Mouse (Mus musculus): ENCODE data around the gene M6pr.
A peak's percentile ranks its signal among the peaks of the same experiment; 100 is the strongest.

Gene M6pr

DNA sequence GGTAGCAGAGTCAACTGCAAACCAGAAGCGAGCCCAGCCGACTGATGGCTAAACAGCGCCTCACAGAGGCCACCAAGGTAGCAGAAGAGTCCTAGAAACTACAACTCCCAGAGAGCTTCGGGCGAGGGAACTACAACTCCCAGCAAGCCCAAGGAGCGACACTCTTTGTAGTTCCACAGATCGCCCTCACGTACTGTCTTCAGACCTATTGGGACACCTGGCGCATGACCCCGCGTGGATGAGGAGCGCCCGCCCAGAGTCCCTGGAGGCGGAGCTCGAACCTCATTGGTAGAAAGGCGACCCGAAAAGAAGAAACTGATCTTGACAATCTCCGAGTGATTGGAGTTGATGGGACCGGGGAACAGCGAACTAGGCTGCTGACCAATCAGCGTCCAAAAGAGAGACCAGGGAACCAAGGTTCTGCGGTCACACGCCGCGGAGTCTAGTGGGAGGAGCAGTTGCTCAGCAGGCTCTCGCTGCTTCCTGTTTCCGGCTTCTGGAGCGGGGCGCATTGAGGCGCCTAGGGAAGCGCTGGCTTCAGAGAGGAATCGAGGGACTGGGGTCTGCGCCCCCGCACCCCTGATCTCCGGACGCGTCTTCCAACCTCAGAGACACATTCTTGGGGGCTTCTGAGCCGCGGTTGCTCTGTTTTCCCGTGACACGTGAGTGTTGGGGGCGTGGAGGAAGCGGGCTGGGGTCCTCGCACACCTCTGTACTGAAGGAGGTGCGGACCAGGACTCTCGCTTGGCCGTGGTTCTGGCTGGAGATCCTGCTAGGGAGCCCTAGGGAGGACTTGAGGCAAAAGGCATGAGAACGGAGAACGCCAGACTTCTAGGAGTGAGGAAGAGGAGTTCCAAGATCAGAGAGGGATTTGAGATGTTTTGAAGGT, at the start of gene M6pr:
TSS of gene M6pr (plus strand) at position 216 of the 889 bp plus-strand sequence.
- DNase-seq = peak; percentile 99

DNA sequence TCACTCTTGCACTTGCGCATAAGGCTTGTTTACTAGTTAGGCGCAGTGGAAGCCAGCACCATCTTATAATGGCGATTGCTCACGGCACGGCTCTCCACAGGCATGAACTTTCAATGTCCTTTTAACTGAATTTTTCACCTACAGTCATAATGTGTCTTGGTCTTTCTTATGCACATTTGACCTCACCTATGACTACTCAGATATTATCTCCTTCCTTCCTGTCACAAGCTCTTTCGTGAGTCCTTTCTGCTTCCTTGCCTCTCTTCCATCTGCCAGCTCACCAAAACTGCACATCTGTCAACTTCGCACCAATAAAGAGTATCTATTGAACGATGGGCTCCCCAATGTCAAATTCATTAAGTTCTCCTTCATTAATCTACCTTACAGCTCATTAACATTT, 46.0 kb upstream of the M6pr start:
- DNase-seq = no peak

DNA sequence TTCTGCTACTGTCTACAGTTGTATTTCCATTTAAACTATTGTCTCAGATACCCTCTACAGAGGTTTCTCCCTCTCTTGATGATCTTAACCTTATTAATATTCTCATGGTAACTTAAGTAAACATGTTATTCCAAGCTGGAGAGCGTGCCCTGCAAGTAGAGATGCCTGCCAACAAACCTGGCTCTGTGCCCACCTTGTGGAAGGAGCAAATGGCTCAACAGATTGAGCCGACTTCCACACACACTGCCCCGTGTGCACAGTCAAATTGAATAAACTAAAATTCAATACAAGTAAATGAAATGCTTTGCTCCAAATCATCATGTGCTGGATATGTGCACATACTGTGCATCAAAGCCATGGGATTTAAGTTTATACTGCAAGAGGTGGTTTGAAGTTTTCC, 40.0 kb upstream of the M6pr start:
- DNase-seq = peak; percentile 90

DNA sequence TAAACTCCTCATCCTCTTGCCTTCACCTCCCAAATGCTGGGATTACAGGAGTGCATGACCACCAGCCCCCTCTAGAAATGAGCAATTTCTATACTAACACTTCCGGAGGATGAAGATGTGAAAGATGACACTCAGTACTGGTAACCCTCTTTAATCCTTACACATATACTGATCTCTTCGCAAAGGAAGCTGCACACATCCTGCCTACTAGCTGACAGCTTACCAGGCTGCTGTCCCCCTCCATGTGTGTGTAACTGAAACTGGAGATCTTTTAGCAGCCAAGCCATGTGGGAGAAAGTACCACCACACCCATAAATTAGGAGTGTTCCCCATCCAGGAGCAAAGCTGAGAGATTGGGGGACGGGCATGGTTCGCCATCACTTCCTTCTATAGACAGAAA, 39.4 kb upstream of the M6pr start:
- DNase-seq = no peak

DNA sequence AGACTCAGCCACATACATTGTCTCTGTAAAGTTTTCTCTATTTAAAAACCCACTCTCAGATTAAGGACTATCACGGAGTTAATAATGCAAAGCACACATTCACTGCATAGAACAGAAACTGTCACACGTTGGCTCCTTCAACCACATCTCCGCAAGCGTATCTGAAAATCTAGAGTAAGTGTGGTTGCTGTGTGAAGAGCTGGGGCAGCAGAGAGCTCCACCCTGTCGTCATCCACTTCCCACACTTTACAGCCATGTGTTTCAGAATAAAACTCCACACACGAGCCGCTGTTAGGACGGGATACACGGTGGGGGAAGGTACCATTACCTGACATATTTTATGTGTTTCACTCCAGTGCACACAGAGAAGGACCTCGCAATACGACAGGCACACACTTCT, 38.4 kb upstream of the M6pr start:
- no peak for DNase-seq

DNA sequence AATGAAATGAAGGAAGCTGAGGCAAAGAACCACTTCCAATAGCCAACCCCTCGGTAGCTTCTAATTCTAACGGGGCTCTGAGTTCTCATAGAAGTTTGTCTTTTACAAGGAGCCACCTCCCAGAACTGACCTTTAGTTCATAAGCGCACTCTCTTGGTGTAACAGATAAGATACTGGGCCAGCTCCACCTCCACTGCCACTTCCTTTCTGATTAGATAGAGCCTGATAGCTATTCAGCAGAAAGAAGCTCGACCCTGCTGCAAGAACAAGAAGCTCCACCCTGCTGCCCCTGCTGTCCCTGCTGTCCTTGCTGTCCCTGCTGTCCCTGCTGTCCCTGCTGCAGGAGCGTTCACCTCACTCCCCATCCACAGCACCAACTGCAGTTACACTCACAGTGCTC, 34.0 kb upstream of the M6pr start:
- no peak for DNase-seq

DNA sequence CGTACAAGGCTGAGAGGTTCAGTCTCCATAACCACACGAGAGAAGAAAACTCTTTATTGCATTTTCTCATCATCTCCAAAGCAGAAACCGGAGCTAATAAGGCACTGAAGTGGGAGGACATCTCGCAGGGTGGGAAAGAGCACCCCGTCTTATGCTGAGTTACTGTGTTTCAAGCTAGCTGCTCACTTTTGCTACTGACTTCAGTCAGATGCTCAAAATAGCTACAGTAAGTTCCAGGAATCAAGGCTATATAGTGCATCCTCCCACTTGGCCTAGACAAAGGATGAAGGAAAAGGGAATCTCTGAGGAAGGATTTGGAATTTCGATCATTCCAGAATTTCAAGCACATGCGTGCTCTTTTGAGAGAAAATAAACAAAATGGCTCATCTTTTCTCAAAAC, 32.0 kb upstream of the M6pr start:
- no peak for DNase-seq

DNA sequence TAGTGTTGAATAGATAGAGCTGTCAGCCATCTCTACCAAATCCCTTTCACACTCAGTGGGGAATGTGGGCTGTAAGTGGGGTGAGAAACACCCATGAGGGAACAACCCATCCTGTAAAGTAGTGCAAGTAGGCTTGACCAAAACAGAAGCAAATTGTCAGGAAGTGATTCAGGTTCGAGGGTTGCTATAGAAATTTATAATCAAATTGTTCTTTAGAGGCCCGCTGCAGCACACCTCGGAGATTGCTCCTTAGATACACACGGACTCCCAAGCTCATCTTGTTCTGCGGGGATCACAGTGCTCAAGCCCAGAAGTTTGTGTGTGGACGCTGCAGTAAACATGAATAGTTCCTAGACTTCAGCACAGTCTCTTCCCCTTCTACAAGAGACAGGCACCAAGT, 25.7 kb upstream of the M6pr start, which contains the start of gene Klrg1:
TSS of gene Klrg1 (minus strand) at position 101 of the 400 bp plus-strand sequence.
- DNase-seq = no peak

DNA sequence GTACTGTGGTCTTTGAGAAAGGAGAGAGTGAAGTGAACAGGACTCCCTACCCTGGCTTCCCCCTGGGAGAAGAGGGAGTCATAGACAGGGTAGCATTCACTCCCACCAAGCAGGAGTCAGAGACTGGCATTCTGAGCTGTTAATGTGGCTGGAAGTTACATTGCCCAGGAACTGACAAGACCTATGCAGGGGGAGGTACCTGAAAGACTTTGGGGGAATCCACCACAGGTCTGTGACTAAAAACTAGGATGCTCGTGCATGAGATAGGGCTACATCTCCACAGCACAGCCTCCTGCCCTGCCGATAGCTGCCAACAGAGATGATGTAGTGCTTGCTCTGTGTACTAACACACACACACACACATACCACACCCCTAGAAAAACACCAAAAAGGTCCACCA, 25.1 kb upstream of the M6pr start:
- no peak for DNase-seq

DNA sequence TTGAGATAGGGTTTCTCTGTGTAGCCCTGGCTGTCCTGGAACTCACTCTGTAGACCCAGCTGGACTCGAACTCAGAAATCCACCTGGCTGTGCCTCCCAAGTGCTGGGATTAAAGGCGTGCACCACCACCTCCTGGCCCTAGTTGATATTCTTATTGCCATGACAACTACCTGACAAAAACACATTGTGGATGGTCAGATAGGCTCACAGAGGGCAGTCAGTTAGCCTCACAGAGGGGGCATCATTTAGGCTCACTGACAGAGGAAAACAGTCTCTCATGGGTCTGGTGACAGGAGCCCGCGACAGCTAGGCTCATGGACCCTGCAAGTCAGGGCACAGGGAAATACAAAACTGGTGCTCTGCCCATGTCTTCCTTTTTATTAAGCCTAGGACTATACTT, 24.2 kb upstream of the M6pr start:
- DNase-seq = no peak

DNA sequence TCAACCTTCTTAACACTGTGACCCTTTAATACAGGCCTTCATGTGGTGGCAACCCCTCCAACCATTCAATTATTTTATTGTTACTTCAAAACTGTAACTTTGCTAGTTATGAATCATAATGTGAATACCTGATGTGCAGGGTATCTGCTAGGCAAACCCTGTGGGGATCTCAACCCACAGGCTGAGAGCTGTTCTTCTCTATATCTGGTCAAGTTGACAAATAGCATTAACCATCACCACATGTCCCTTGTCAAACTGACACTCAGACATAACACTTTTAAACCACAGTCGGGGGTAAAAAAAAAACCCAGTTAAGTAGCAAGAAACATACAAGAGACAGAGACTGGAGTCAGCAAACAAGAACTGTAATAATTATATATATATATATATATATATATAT, 23.7 kb upstream of the M6pr start:
- DNase-seq = no peak

DNA sequence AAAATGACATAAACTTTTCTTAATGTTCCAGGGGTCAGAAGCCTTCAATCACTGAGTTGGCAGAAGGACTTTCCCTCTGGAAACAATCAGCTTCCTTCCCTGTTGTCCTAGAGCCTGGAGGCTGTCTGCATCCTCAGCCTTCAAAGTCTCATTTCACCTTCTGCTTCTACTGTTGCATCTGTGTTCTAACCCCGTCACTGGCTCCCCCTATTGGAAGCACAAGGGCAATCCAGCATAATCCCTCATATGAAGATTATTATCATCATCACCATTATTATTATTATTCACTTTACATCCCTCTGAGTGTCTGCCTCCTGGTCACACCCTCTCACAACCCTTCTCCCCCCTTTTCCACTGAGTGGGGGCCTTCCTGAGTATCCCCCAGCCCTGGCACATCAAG, 20.3 kb upstream of the M6pr start:
- no peak for DNase-seq

DNA sequence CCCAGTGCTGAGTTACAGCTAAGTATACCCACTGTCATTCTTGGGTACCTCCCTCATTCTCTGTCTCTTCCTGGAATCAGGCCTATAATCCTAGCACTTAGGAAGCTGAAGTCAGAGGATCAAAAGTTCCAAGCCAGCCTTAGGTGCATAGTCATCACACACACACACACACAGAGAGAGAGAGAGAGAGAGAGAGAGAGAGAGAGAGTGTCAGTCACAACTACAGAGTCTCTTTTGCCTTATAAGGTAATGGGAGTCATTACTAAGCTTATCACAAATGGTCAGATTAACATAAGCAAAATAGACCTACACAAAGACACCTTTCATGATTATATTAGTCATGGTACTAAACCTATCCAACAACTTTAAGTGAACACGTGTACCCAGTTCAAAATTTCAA, 19.2 kb upstream of the M6pr start:
- DNase-seq = no peak

DNA sequence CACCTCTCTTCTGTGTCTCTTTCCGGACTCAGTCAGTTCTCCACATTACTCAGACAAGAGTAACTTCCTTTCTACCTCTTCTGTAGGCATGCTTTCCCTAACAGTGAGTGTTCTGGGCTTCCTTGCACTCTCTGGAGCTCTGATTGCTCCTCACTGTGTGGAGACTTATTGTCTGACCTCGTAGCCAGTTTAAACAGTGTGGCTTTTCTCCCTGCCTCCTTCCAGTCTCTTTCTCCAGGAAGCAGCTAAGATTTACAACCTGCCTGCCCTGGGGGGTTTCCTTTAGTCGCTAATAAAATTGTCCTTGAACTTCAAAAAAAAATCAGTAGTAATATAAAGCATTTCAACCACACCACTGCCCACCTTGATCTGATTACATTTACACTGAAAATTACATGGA, 18.3 kb upstream of the M6pr start:
- DNase-seq = no peak

DNA sequence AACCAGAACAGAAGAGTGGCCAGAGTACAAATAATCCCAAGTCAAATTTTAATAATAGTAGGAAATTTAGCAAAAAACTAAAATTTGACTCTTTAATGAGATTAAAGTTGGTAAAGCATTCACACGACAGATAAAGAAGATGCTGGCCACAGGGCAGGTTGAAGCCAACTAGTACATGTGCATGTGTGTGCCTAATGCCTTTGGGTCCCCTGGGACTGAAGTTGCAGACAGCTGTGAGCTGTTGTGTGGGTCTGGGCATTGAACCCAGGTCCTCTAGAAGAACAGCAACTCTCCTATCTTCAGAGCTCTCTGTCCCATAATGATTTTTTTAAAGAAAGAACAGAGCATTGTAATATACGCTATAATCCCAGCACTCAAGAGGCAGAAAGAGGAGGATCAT, 17.3 kb upstream of the M6pr start:
- no peak for DNase-seq

DNA sequence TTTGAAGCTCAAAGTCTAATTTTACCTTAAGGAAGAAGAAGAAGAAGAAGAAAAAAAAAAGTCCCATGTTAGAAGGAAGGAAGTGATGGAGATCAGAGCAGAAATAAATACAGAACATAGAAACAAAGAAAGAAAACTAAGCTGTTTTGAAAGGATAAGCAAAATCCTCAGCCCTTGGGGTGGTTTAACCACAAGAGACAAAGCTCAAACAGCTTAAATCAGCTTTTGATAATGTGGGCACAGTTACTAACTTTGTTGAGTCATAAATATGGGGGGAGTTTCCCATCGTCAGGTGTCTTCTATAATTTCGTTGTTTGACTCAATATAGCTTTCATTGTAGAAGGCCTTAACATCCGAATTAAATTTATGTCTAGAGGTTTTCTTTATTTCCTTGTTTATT, 16.8 kb upstream of the M6pr start:
- no peak for DNase-seq

DNA sequence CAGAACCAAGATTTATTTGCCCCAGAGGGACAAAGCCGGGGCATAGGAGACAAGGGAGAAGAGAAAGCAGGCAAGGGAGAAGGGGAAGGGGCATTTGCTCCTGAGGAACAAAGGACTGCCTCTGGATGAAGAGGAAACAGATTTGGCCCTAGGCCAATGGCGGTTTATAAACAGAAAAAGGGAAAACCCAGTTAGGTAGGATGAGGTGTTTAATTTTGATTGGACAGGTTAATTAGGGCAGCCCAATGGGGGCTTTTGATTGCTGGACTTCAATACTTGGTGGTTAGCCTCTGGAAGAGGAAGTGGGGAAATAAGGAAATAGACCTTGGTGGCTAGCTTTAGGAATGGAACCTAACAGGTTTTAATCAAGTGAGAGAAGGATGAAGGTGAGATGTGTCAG, 16.3 kb upstream of the M6pr start:
- no peak for DNase-seq

DNA sequence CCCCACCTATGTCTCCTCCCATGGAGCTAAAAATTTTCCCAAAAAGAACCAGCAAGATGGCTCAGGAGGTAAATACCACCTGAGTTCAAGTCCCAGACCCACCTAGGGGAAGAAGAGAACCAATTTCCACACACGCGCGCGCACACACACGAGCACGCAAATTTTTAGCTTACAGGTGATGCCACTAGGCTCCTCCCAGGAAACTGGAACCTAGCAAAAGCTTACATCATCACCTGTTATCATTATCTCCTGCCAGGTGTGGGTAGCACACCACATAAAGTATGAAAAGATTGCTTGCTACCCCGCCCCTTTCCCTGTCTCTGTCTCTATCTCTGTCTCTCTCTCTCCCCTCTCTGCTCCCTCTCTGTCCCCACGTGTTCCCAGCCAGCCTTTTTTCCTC, 15.4 kb upstream of the M6pr start:
- DNase-seq = no peak

DNA sequence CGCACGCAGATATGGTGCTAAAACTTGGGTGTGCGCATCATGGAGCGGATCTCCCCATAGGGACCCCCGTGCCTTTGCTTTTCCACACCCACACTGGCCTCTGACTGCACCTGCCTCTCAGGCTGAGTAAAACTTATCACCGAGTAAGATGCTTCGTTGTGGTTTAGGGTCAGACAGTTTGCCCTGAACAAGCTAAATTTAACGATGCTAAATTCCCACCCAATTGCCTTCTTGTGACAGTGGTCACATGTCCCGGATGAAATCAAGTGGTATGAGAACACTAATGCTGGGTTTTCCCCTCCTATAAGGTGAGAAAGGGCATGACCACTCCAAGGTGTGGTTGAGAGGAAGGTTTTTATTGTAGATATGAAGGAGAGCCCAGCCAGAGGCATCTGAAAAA, 14.7 kb upstream of the M6pr start:
- no peak for DNase-seq

DNA sequence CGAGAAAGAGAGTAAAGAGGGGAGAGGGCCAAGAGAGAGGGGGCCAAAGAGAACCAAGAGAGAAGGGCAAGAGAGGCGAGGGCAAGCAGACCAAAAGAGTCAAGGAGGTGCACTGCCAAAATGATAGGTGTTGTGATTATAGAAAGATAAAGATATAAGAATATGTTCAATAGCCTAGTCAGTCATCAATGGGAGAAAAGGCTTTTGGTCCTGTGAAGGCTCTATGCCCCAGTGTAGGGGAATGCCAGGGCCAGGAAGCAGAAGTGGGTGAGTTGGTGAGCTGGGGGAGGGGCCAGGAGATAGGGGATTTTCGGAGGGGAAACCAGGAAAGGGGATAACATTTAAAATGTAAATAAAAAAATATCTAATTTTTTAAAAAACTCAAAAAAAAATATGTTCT, 14.2 kb upstream of the M6pr start:
- no peak for DNase-seq

DNA sequence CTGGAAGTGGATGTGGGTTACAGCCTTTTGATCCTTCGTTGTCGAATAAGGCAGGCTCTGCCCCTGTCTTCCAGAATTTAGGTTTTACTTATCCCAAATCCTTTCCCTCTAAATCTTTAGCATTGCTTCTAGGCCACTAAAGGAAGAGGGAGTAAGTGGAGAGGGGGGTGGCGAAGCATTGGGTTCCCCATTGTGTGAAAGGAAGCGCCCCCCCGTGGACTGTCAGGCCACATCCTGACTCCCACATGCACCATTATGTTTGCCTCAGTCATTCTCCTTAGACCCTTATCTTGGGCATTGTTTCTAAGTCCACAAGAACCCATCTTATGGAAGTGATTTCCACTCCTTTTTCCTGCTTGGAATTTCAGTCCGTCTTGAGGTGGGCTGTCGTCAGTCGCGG, 13.3 kb upstream of the M6pr start:
- DNase-seq = no peak

DNA sequence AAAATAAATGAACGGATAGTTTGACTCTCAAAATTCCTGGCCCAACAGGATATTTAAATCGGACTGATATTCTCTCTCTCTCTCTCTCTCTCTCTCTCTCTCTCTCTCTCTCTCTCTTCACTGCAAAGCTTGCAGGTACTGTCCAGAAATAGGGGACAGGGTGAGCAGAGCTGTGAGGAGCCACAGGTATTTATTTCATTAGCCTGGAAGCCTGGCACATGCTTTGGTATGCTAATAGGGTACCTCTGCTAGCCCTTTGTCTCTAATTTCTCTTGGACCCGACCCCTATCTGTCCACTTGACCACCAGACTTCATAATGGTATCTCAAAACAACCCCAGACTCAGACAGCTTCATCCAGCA, 11.6 kb upstream of the M6pr start:
- no peak for DNase-seq

DNA sequence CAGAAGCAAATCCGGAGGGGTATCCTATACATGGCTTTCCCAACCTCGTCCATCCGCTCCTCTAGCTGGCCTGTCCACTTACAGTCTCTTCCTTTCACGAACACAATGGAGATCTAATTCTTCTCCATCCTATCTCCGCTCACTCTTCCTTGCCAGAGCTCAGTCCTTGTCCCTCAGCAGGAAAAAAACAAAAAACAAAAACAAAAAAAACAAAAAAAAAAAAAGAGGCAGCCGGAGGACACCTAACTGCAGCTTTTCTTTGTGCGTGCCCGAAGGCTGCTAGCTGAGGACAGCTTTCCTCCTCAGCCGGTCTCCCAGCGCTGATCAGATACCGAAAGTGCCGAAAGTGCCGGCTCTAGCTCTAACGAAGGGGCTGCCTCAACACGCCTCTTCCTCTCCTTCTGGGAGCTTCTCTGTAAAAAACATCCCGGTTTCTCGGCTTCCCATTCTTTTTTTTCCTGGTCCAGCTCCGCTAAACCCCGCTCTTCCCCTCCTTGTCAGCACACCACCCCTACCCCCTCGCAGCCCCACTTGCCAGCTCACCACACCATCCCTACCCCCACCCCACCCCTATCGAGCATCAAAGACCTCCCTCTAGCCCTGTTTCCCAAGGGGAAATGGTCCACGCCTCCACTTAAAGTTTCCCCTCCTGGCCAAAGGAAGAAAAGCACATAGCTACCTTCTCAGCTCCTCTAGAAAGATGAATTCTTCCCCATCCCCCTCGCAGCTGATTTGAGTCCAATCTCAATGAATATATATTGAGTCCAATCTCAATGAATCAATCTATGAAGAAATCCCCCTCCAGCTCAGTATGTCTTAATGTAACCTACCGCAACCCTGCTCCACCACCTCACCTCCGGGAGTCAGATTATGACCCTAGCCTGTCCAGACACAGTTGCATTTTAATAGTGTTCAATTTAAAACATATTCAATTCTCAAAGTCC, 11.0 kb upstream of the M6pr start:
- no peak for DNase-seq

DNA sequence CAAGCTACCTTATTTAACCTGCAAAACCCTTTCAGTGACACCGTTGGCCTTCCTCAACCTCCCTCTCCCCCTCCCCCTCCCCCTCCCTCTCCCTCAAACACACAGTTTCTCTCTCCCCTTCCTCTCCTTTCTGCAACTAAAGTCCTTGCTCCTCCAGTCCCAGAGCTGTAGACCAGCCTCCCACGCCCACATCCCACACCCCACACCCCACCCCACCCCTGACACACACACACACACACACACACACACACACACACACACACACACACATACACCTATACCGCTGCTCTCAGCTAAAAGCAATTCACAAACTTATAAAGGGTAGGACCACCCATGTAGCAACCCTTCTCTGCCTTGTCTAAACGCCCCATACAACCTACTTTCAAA, 10.3 kb upstream of the M6pr start:
- no peak for DNase-seq
